Mouse (Mus musculus): ENCODE data around the gene Hmga1b.
"Not testable (repeated sequence)": the region's sequence is repeated elsewhere in the genome, so short reads cannot be mapped to it uniquely, and the experiment has no call there.

DNA sequence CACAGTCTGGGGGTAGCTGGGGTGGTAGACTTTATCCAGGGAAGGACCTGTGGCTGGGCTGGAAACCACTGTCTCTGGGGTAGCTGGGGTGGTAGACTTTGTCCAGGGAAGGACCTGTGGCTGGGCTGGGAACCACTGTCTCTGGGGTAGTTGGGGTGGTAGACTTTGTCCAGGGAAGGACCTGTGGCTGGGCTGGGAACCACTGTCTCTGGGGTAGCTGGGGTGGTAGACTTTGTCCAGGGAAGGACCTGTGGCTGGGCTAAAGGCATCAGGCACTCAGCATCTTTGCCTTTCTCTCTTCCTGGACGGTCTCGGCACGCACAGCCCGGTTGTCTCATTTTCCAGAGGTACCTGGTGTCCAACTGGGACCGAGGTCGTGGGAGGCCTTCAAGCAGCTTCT is 18.8 kb downstream of the Hmga1b start:
- TF ChIP-seq POLR2A (IDR thresholded peaks at IDR 0.05; ENCODE audit: insufficient read length, low read depth); POLR2AphosphoS2 (IDR thresholded peaks at IDR 0.05; ENCODE audit: insufficient read length, low read depth); USF1 (IDR thresholded peaks at IDR 0.05; ENCODE audit: low read depth); MAX (IDR thresholded peaks at IDR 0.05; ENCODE audit: low read depth): not testable (repeated sequence)

All from myocyte (in vitro differentiated cells).